Mouse (Mus musculus) lung, adult 2 months (tissue): ENCODE data around the gene Osbpl9.

Source experiments
- CTCF ChIP-seq: fragments of 200-500 bp; IDR thresholded peaks from 2 replicates; pipeline ENCODE4 v1.5.1; 2011; ENCODE audit warnings: mild to moderate bottlenecking, low read length, control low read depth; ENCODE audit not compliant: insufficient read depth
- POLR2A ChIP-seq: fragments of 200-500 bp; IDR thresholded peaks from 2 replicates; pipeline ENCODE4 v1.6.1; 2011; ENCODE audit warnings: low read depth, mild to moderate bottlenecking, control low read depth, low read length, borderline replicate concordance; ENCODE audit errors: extremely low read depth

DNA sequence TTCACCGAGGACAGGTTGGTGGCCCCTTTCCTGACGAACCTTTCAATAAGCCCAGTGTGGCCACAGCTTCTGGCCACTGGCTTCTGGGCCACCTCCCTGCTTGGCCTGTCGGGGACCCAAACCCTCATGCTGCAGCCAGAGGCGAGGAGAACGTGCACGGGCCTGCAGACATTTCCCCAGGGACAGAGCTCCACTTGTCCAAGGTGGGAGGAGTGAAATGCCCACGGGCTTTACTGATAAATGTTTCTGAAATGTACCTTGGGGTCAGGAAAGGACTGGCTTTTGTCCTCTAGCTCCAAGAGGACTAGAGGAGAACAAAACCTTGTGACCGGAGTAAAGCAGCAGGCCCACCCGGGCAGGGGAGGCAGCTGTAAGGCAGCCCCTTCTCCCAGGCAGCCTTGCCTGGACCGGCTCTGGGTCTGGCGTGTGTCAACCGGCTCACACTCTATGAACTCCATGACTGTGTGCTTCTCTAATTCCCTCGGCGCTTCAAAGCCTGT lies 18.4 kb upstream of the Osbpl9 start:
- TF ChIP-seq POLR2A: no peak
- no peak for TF ChIP-seq CTCF
